Mouse (Mus musculus) hindbrain, postnatal 0 days (tissue): ENCODE results near the gene Slc35e4. TPM values are rescaled to one million over a fixed set of nuclear protein-coding genes. Genes with fewer than 3 reads are reported as not detected.
"Not testable (repeated sequence)": the region's sequence is repeated elsewhere in the genome, so short reads cannot be mapped to it uniquely, and the experiment has no call there.

Experiments
- ATAC-seq: fragments of 200-750 bp; cut with Nextera tagmentation; 2 replicates; pipeline ENCODE4 v1.8.0; 2017; ENCODE audit warnings: mild to moderate bottlenecking, moderate TSS enrichment, moderate library complexity
- DNase-seq: peaks from one replicate; pipeline ENCODE4 v3.0.0-alpha.2; 2015; ENCODE audit warnings: low spot score
- H3K27ac ChIP-seq: fragments of 300-500 bp; sonication (generic); 2 replicates; pipeline ENCODE4 v1.5.1; 2014; ENCODE audit warnings: mild to moderate bottlenecking
- H3K27me3 ChIP-seq: fragments of 300-500 bp; sonication (generic); 2 replicates; pipeline ENCODE4 v1.6.1; 2014; ENCODE audit warnings: low read length, mixed read lengths; ENCODE audit not compliant: insufficient read depth
- H3K36me3 ChIP-seq: fragments of 300-500 bp; sonication (generic); 2 replicates; pipeline ENCODE4 v1.6.1; 2014; ENCODE audit warnings: low read length, mixed read lengths; ENCODE audit not compliant: insufficient read depth
- H3K4me1 ChIP-seq: fragments of 300-500 bp; sonication (generic); 2 replicates; pipeline ENCODE4 v1.6.1; 2014; ENCODE audit warnings: antibody characterized with exemption, low read length, mixed read lengths; ENCODE audit not compliant: insufficient read depth
- H3K4me2 ChIP-seq: fragments of 300-500 bp; sonication (generic); 2 replicates; pipeline ENCODE4 v1.6.1; 2014; ENCODE audit warnings: low read depth, mild to moderate bottlenecking, low read length, moderate library complexity, mixed read lengths
- H3K4me3 ChIP-seq: fragments of 300-500 bp; sonication (generic); 2 replicates; pipeline ENCODE4 v1.5.1; 2014; ENCODE audit warnings: low read length
- H3K9ac ChIP-seq: fragments of 300-500 bp; sonication (generic); replicated peaks from 2 replicates; pipeline ENCODE4 v1.6.1; 2014; ENCODE audit warnings: mild to moderate bottlenecking, low read length, moderate library complexity, mixed read lengths
- H3K9me3 ChIP-seq: fragments of 300-500 bp; sonication (generic); 2 replicates; pipeline ENCODE4 v1.6.1; 2016; ENCODE audit warnings: low read length, mixed read lengths
- CTCF ChIP-seq: IDR thresholded peaks from 2 replicates; pipeline ENCODE4 v1.5.1; 2016; ENCODE audit warnings: antibody characterized with exemption, control low read depth, low read depth
- WGBS: fragments of 180-500 bp; shearing (Covaris S2); extraction: QIAGEN DNeasy Blood & Tissue Kit; methylation state at CpG from one replicate; pipeline ENCODE4 v1.1.7; 2014; 5-methylcytosine and 5-hydroxymethylcytosine counted together
- polyA plus RNA-seq: library from polyadenylated mRNA; unstranded; fragments of >200 nt; fragmentation: Nextera tagmentation; extraction: Ambion mirVana; gene quantifications from 2 replicates; pipeline ENCODE4 v1.2.1, GENCODE M21; 2015
- total RNA-seq: library from RNA; depleted of rRNA; stranded (reverse); fragments of >200 nt; gene quantifications from 2 replicates; pipeline ENCODE4 v1.2.3, GENCODE M21; 2014; rRNA removed

Gene Slc35e4
- 48.6 and 52.4 TPM in 2 replicates for total RNA-seq
- polyA plus RNA-seq, result 23.5 and 25.8 TPM in 2 replicates

DNA sequence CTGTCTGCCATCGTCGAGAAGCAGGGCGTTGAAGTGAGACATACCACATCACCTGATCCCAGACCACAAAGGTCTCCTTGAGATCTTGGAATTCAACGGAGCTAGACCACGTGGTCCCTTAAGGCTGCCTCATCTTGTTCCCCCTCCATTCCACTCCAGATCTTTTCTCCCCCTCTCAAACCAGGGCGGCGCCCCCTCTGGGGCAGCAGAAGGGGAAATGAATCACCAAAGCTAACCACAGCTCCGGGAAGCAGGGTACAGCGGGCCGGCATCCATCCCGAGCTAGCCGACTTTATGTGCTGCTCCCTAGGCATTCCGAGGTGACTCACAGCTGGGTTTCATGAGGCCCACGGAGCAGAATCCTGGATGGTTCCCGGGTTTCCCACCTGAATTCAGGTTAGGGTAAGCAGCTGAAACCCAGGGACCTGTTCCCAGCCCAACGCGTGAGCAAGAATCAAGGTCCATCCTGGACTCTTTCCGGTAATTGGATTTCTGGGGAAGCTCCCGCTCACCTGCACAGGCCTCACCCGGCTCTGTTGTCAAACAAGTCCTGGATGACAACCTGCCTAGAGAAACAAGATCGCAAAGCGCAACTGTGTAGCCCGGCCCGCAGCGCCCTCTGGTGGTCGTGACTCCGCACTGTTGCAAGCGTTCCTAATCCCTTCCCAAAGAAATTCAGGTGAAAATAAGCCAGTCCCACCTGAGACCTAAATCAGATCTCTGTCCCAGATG, at the start of gene Slc35e4:
Gene Slc35e4, minus strand, starts transcription at position 556 of the 732 bp plus-strand sequence.
- ATAC-seq (peak; percentile 69), DNase-seq (peak; percentile 91)
- Histone ChIP-seq H3K9ac (peak within 1 kb of the TSS; percentile 77), H3K36me3 (no peaks in the 10 kb centered on the region), H3K9me3 (no peaks in the 10 kb centered on the region), H3K4me2 (peak within 1 kb of the TSS; percentile 93), H3K4me3 (peak within 1 kb of the TSS; percentile 67), H3K27me3 (no peaks in the 10 kb centered on the region), H3K4me1 (peaks cover 28% of the 10 kb centered on the region), H3K27ac (peak within 1 kb of the TSS; percentile 93)
- WGBS, result under 1% methylated on average over 27 of the region's 28 CpGs
- peak; percentile 96 for TF ChIP-seq CTCF

GRCm38 (mm10) chr11:3963610-3964415, 49.3 kb upstream of the Slc35e4 start, which contains the start of gene Pes1:
Gene Pes1, plus strand, starts transcription at chr11:3963975.
- Histone ChIP-seq H3K27me3 (no peaks in the 10 kb centered on the region), H3K9me3 (no peaks in the 10 kb centered on the region), H3K4me2 (peak within 1 kb of the TSS; percentile 88), H3K4me1 (peaks cover 4% of the 10 kb centered on the region; the same call in 1 of the 2 replicates), H3K36me3 (no peaks in the 10 kb centered on the region), H3K27ac (peak within 1 kb of the TSS; percentile 65), H3K9ac (peak within 1 kb of the TSS; percentile 71), H3K4me3 (peak within 1 kb of the TSS; percentile 81)
- WGBS, result under 1% methylated on average over 31 of the region's 31 CpGs
- peak; percentile 16; the same call in 1 of the 2 replicates for TF ChIP-seq CTCF
- peak; percentile 96 for ATAC-seq
- peak; percentile 93 for DNase-seq

GRCm38 (mm10) chr11:3963155-3963554, 48.7 kb upstream of the Slc35e4 start:
- Histone ChIP-seq H3K27me3 (no peaks in the 10 kb centered on the region), H3K4me3 (peak overlapping the region; percentile 81), H3K9me3 (no peaks in the 10 kb centered on the region), H3K36me3 (no peaks in the 10 kb centered on the region), H3K4me1 (peaks cover 4% of the 10 kb centered on the region; the same call in 1 of the 2 replicates), H3K27ac (peak overlapping the region; percentile 65), H3K9ac (no peak overlapping the region), H3K4me2 (peak overlapping the region; percentile 88)
- WGBS, result 79% methylated on average over 10 of the region's 10 CpGs
- ATAC-seq (no peak; the same call in 1 of the 2 replicates), DNase-seq (no peak)
- no peak for TF ChIP-seq CTCF

DNA sequence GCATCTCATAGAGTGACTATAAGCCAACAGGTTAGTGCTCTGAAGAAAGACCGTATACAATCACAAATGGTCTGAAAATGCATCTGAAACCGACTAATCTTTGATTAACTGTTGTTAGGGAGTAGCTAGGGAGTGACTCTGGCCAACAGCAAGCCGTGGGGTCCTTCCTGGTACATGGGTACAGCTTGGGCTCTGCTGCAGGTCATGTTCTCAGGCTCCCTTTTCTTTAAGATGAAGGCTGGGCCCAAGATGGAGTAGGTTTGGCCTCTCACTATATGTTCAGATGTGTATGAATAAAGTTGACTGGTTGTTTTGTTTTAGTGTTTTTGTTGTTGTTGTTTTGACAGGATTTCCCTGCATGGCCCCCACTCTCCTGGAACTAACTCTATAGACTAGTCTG, 47.3 kb upstream of the Slc35e4 start:
- WGBS, result 76% methylated on average over 3 of the region's 3 CpGs
- H3K4me1 ChIP-seq, result peaks cover 4% of the 10 kb centered on the region; the same call in 1 of the 2 replicates
- H3K9ac ChIP-seq, result no peak overlapping the region
- no peak overlapping the region for H3K4me3 ChIP-seq
- no peak overlapping the region for H3K4me2 ChIP-seq
- H3K9me3 ChIP-seq, result no peaks in the 10 kb centered on the region
- no peak for TF ChIP-seq CTCF
- no peaks in the 10 kb centered on the region for H3K36me3 ChIP-seq
- DNase-seq (no peak), ATAC-seq (no peak)
- H3K27me3 ChIP-seq, result no peaks in the 10 kb centered on the region
- no peak overlapping the region for H3K27ac ChIP-seq

DNA sequence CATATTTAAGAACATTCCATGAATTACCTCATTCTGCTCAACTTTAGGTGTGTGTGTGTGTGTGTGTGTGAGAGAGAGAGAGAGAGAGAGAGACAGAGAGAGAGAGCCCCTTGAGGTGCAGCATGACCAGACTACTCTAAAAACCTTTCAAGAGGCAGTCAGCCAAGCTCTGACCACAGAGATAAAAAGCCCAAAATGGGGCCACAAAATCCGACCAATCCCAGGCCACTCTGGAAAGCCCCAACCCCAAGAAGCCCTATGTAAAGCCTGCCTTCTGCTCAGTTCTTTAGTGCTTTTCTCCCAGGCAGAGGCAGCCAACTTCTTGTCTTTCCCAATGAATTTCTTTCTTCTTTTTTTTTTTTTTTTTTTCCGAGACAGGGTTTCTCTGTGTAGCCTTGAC, 46.4 kb upstream of the Slc35e4 start:
- no peak overlapping the region for H3K4me3 ChIP-seq
- ATAC-seq (no peak), DNase-seq (no peak)
- TF ChIP-seq CTCF, result no peak
- H3K9me3 ChIP-seq, result no peaks in the 10 kb centered on the region
- no peak overlapping the region for H3K9ac ChIP-seq
- 91% methylated on average over 2 of the region's 2 CpGs for whole genome bisulfite sequencing
- H3K27ac ChIP-seq, result no peak overlapping the region
- H3K4me1 ChIP-seq, result peaks cover 4% of the 10 kb centered on the region; the same call in 1 of the 2 replicates
- H3K36me3 ChIP-seq, result no peaks in the 10 kb centered on the region
- H3K27me3 ChIP-seq, result no peaks in the 10 kb centered on the region
- no peak overlapping the region for H3K4me2 ChIP-seq

DNA sequence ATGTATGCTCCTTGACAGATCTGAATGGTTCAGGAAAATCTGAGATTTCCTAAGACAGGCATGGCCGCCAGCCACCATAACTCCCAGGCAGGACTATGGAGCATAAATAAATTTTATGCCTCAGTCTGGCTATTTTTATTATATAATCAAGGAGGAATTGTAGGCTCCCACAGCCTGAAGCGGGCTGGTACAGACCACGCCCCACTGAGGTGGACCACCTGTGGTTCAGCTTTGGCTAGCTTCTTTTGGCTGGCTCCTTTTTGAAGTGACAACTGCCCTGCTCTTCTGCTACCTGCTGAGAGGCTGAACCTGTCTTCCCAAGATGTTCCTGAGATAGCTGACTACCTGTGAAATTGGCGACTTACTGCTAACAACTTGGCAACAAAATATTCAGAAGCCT, 40.9 kb upstream of the Slc35e4 start:
- not testable (repeated sequence) for H3K27ac ChIP-seq, H3K4me2 ChIP-seq, H3K9ac ChIP-seq, H3K9me3 ChIP-seq, DNase-seq, H3K4me1 ChIP-seq, ATAC-seq, H3K27me3 ChIP-seq, H3K36me3 ChIP-seq, H3K4me3 ChIP-seq
- WGBS, result 80% methylated on average over 4 of the region's 4 CpGs

GRCm38 (mm10) chr11:3954876-3955275, 40.4 kb upstream of the Slc35e4 start:
- DNase-seq, H3K27me3 ChIP-seq, H3K4me1 ChIP-seq, H3K4me2 ChIP-seq, H3K27ac ChIP-seq, ATAC-seq, H3K9ac ChIP-seq, H3K36me3 ChIP-seq, H3K4me3 ChIP-seq, H3K9me3 ChIP-seq: not testable (repeated sequence)
- WGBS, result 76% methylated on average over 5 of the region's 5 CpGs
